Mouse (Mus musculus) embryonic facial prominence, embryonic 10.5 days (tissue): ENCODE measurements around the gene Syne1. TPM values are rescaled to one million over a fixed set of nuclear protein-coding genes. Genes with fewer than 3 reads are reported as not detected.
A peak's percentile ranks its signal among the peaks of the same experiment; 100 is the strongest.

Experiments used
- DNase-seq: peaks from one replicate; pipeline ENCODE4 v3.0.0-alpha.2; 2017; ENCODE audit warnings: low spot score
- H3K27ac ChIP-seq: fragments of 300-500 bp; sonication (generic); replicated peaks from 2 replicates; pipeline ENCODE4 v1.5.1; 2016; ENCODE audit warnings: mild to moderate bottlenecking
- H3K27me3 ChIP-seq: fragments of 300-500 bp; sonication (generic); replicated peaks from 2 replicates; pipeline ENCODE4 v1.6.1; 2016; ENCODE audit warnings: low read depth, mild to moderate bottlenecking; ENCODE audit not compliant: poor library complexity, severe bottlenecking
- H3K36me3 ChIP-seq: fragments of 300-500 bp; sonication (generic); replicated peaks from 2 replicates; pipeline ENCODE4 v1.6.1; 2016; ENCODE audit warnings: mild to moderate bottlenecking, moderate library complexity
- H3K4me1 ChIP-seq: fragments of 300-500 bp; sonication (generic); 2 replicates; pipeline ENCODE4 v1.6.1; 2016
- H3K4me3 ChIP-seq: fragments of 300-500 bp; sonication (generic); 2 replicates; pipeline ENCODE4 v1.5.1; 2016; ENCODE audit warnings: mild to moderate bottlenecking, moderate library complexity
- H3K9me3 ChIP-seq: fragments of 300-500 bp; sonication (generic); 2 replicates; pipeline ENCODE4 v1.6.1; 2016; ENCODE audit warnings: mild to moderate bottlenecking
- WGBS: fragments of 180-500 bp; shearing (Covaris S2); methylation state at CpG from one replicate; pipeline ENCODE4 v1.1.7; 2016; 5-methylcytosine and 5-hydroxymethylcytosine counted together
- polyA plus RNA-seq: library from polyadenylated mRNA; unstranded; fragments of >200 nt; fragmentation: Nextera tagmentation; extraction: Ambion mirVana; gene quantifications from 2 replicates; pipeline ENCODE4 v1.2.1, GENCODE M21; 2016

Gene Syne1
- polyA plus RNA-seq, 1 experiment from 2014 or later = 2.5 TPM

- no peak overlapping the region for H3K4me3 ChIP-seq
- no peaks in the 10 kb centered on the region for H3K27me3 ChIP-seq
- H3K4me1 ChIP-seq = no peaks in the 10 kb centered on the region
- H3K36me3 ChIP-seq = no peaks in the 10 kb centered on the region
- no peak overlapping the region for H3K27ac ChIP-seq
- WGBS = 88% methylated on average over 6 of the region's 6 CpGs
- DNase-seq = no peak
- H3K9me3 ChIP-seq = no peaks in the 10 kb centered on the region
Observed at GRCm38 (mm10) chr10:5368266-5368665, 183.0 kb downstream of the Syne1 start.

GRCm38 (mm10) chr10:5367465-5368011 is 183.7 kb downstream of the Syne1 start:
- no peak overlapping the region for H3K27ac ChIP-seq
- DNase-seq = no peak
- H3K4me1 ChIP-seq = no peaks in the 10 kb centered on the region
- H3K36me3 ChIP-seq = no peaks in the 10 kb centered on the region
- H3K4me3 ChIP-seq = no peak overlapping the region
- 71% methylated on average over 12 of the region's 12 CpGs for WGBS
- H3K27me3 ChIP-seq = no peaks in the 10 kb centered on the region
- no peaks in the 10 kb centered on the region for H3K9me3 ChIP-seq

GRCm38 (mm10) chr10:5360560-5360959 is 190.7 kb downstream of the Syne1 start:
- DNase-seq = no peak
- Histone ChIP-seq H3K4me1 (no peaks in the 10 kb centered on the region), H3K36me3 (no peaks in the 10 kb centered on the region), H3K27ac (no peak overlapping the region), H3K9me3 (no peaks in the 10 kb centered on the region), H3K27me3 (no peaks in the 10 kb centered on the region), H3K4me3 (no peak overlapping the region)
- 70% methylated on average over 7 of the region's 7 CpGs for WGBS

- WGBS = 90% methylated on average over 5 of the region's 5 CpGs
- Histone ChIP-seq H3K27ac (no peak overlapping the region), H3K4me3 (no peak overlapping the region), H3K9me3 (no peaks in the 10 kb centered on the region), H3K36me3 (no peaks in the 10 kb centered on the region), H3K27me3 (no peaks in the 10 kb centered on the region), H3K4me1 (no peaks in the 10 kb centered on the region)
- no peak for DNase-seq
Observed at GRCm38 (mm10) chr10:5356614-5357013, 194.7 kb downstream of the Syne1 start.

GRCm38 (mm10) chr10:5353390-5353789 is 197.9 kb downstream of the Syne1 start:
- DNase-seq = no peak
- Histone ChIP-seq H3K4me3 (no peak overlapping the region), H3K27ac (no peak overlapping the region), H3K9me3 (no peaks in the 10 kb centered on the region), H3K36me3 (no peaks in the 10 kb centered on the region), H3K4me1 (no peaks in the 10 kb centered on the region), H3K27me3 (no peaks in the 10 kb centered on the region)
- 98% methylated on average over 1 of the region's 1 CpGs for WGBS

GRCm38 (mm10) chr10:5346911-5347310 is 204.4 kb downstream of the Syne1 start:
- H3K27ac ChIP-seq = no peak overlapping the region
- H3K9me3 ChIP-seq = no peaks in the 10 kb centered on the region
- no peaks in the 10 kb centered on the region for H3K36me3 ChIP-seq
- no peaks in the 10 kb centered on the region for H3K4me1 ChIP-seq
- no peaks in the 10 kb centered on the region for H3K27me3 ChIP-seq
- H3K4me3 ChIP-seq = no peak overlapping the region
- no peak for DNase-seq
- 71% methylated on average over 1 of the region's 1 CpGs for WGBS

GRCm38 (mm10) chr10:5343211-5343610 is 208.1 kb downstream of the Syne1 start:
- H3K9me3 ChIP-seq = no peaks in the 10 kb centered on the region
- H3K27ac ChIP-seq = no peak overlapping the region
- no peaks in the 10 kb centered on the region for H3K27me3 ChIP-seq
- H3K4me1 ChIP-seq = no peaks in the 10 kb centered on the region
- no peak for DNase-seq
- H3K36me3 ChIP-seq = no peaks in the 10 kb centered on the region
- no peak overlapping the region for H3K4me3 ChIP-seq
- 60% methylated on average over 4 of the region's 4 CpGs for whole genome bisulfite sequencing

- H3K36me3 ChIP-seq = no peaks in the 10 kb centered on the region
- no peak for DNase-seq
- no peak overlapping the region for H3K27ac ChIP-seq
- no peaks in the 10 kb centered on the region for H3K27me3 ChIP-seq
- no peaks in the 10 kb centered on the region for H3K4me1 ChIP-seq
- H3K4me3 ChIP-seq = no peak overlapping the region
- H3K9me3 ChIP-seq = no peaks in the 10 kb centered on the region
Observed at GRCm38 (mm10) chr10:5336394-5336793, 214.9 kb downstream of the Syne1 start.

- H3K4me3 ChIP-seq = no peak overlapping the region
- no peaks in the 10 kb centered on the region for H3K9me3 ChIP-seq
- WGBS = 90% methylated on average over 5 of the region's 5 CpGs
- no peaks in the 10 kb centered on the region for H3K27me3 ChIP-seq
- no peaks in the 10 kb centered on the region for H3K36me3 ChIP-seq
- DNase-seq = no peak
- H3K4me1 ChIP-seq = no peaks in the 10 kb centered on the region
- no peak overlapping the region for H3K27ac ChIP-seq
Observed at GRCm38 (mm10) chr10:5332801-5333200, 218.5 kb downstream of the Syne1 start.

GRCm38 (mm10) chr10:5326716-5327115 is 224.6 kb downstream of the Syne1 start:
- Histone ChIP-seq H3K27me3 (no peaks in the 10 kb centered on the region), H3K4me1 (no peaks in the 10 kb centered on the region), H3K36me3 (no peaks in the 10 kb centered on the region), H3K4me3 (no peak overlapping the region), H3K27ac (no peak overlapping the region), H3K9me3 (no peaks in the 10 kb centered on the region)
- 80% methylated on average over 9 of the region's 9 CpGs for WGBS
- DNase-seq = no peak

GRCm38 (mm10) chr10:5323741-5324395 is 227.4 kb downstream of the Syne1 start:
- no peaks in the 10 kb centered on the region for H3K36me3 ChIP-seq
- no peaks in the 10 kb centered on the region for H3K4me1 ChIP-seq
- WGBS = 88% methylated on average over 11 of the region's 11 CpGs
- no peaks in the 10 kb centered on the region for H3K27me3 ChIP-seq
- no peak overlapping the region for H3K4me3 ChIP-seq
- DNase-seq = no peak
- H3K27ac ChIP-seq = no peak overlapping the region
- H3K9me3 ChIP-seq = no peaks in the 10 kb centered on the region

GRCm38 (mm10) chr10:5322562-5322961 is 228.7 kb downstream of the Syne1 start:
- no peaks in the 10 kb centered on the region for H3K4me1 ChIP-seq

GRCm38 (mm10) chr10:5317602-5318001 is 233.7 kb downstream of the Syne1 start:
- H3K4me3 ChIP-seq = no peak overlapping the region
- H3K27me3 ChIP-seq = no peaks in the 10 kb centered on the region
- no peak overlapping the region for H3K27ac ChIP-seq
- 27% methylated on average over 6 of the region's 6 CpGs for WGBS
- H3K4me1 ChIP-seq = no peaks in the 10 kb centered on the region
- peak; percentile 81 for DNase-seq
- no peaks in the 10 kb centered on the region for H3K36me3 ChIP-seq
- no peaks in the 10 kb centered on the region for H3K9me3 ChIP-seq

More at GRCm38 (mm10) chr10:5322562-5322961, 228.7 kb downstream of the Syne1 start:
- no peaks in the 10 kb centered on the region for H3K27me3 ChIP-seq
- H3K36me3 ChIP-seq = no peaks in the 10 kb centered on the region
- WGBS = 56% methylated on average over 7 of the region's 7 CpGs
- H3K4me3 ChIP-seq = no peak overlapping the region
- H3K27ac ChIP-seq = no peak overlapping the region
- no peaks in the 10 kb centered on the region for H3K9me3 ChIP-seq
- no peak for DNase-seq
